Mouse (Mus musculus) small intestine, adult 2 months (tissue): ENCODE measurements around the gene Olfr1179. TPM values are rescaled to one million over a fixed set of nuclear protein-coding genes. Genes with fewer than 3 reads are reported as not detected.
"Not testable (repeated sequence)": the region's sequence is repeated elsewhere in the genome, so short reads cannot be mapped to it uniquely, and the experiment has no call there.

Source experiments
- H3K27ac ChIP-seq: fragments of 200-500 bp; 2 replicates; pipeline ENCODE4 v1.5.1; 2012; ENCODE audit warnings: low read depth, low read length, control low read depth, inconsistent platforms; ENCODE audit not compliant: insufficient read depth
- H3K27me3 ChIP-seq: fragments of 200-500 bp; 2 replicates; pipeline ENCODE4 v1.6.1; 2012; ENCODE audit warnings: mild to moderate bottlenecking, moderate library complexity, low read length, inconsistent platforms; ENCODE audit not compliant: control insufficient read depth, insufficient read depth
- H3K36me3 ChIP-seq: fragments of 200-500 bp; 2 replicates; pipeline ENCODE4 v1.6.1; 2012; ENCODE audit warnings: mild to moderate bottlenecking, low read length, control low read depth, inconsistent platforms; ENCODE audit not compliant: control insufficient read depth, insufficient read depth
- H3K4me1 ChIP-seq: fragments of 200-500 bp; 2 replicates; pipeline ENCODE4 v1.6.1; 2012; ENCODE audit warnings: low read length, inconsistent platforms, mixed read lengths; ENCODE audit not compliant: control insufficient read depth, insufficient read depth, insufficient read length
- H3K4me3 ChIP-seq: fragments of 200-500 bp; 2 replicates; pipeline ENCODE4 v1.5.1; 2012; ENCODE audit warnings: low read depth, mild to moderate bottlenecking, control low read depth, inconsistent platforms, low read length, moderate library complexity
- CTCF ChIP-seq: fragments of 200-500 bp; IDR thresholded peaks from 2 replicates; pipeline ENCODE4 v1.5.1; 2012; ENCODE audit warnings: low read depth, mild to moderate bottlenecking, control low read depth, inconsistent platforms, low read length, moderate library complexity, mixed read lengths; ENCODE audit not compliant: insufficient replicate concordance, insufficient read length; ENCODE audit errors: extremely low read depth
- POLR2A ChIP-seq: fragments of 200-500 bp; IDR thresholded peaks from 2 replicates; pipeline ENCODE4 v1.6.1; 2012; ENCODE audit warnings: low read depth, mild to moderate bottlenecking, control low read depth, inconsistent platforms, low read length, moderate library complexity
- WGBS: fragments of 180-500 bp; shearing (Covaris S2); methylation state at CpG from one replicate; pipeline ENCODE4 v1.1.7; 2018; 5-methylcytosine and 5-hydroxymethylcytosine counted together
- polyA plus RNA-seq: library from polyadenylated mRNA; depleted of rRNA; stranded (reverse); fragments of >200 nt; gene quantifications from 2 replicates; pipeline ENCODE4 v1.2.3, GENCODE M21; 2012; rRNA removed

Olfr1179 gene
- not detected in 2 replicates for polyA plus RNA-seq

- WGBS: 74% methylated on average over 3 of the region's 3 CpGs
- H3K4me3 ChIP-seq: no peak within 1 kb of the TSS
- H3K27me3 ChIP-seq: no peaks in the 10 kb centered on the region
- no peak for TF ChIP-seq POLR2A
- no peaks in the 10 kb centered on the region for H3K4me1 ChIP-seq
- no peaks in the 10 kb centered on the region for H3K36me3 ChIP-seq
- H3K27ac ChIP-seq: no peak within 1 kb of the TSS
Measured at GRCm38 (mm10) chr2:88406353-88406752, at the start of gene Olfr1179. TSS of gene Olfr1179 (minus strand) at chr2:88406453.

GRCm38 (mm10) chr2:88454567-88454966, 48.3 kb upstream of the Olfr1179 start, which contains the start of gene Olfr1183:
TSS of gene Olfr1183 (plus strand) at chr2:88454867.
- 81% methylated on average over 1 of the region's 1 CpGs for WGBS
- H3K27ac ChIP-seq, H3K4me1 ChIP-seq, H3K4me3 ChIP-seq, H3K27me3 ChIP-seq, H3K36me3 ChIP-seq: not testable (repeated sequence)

DNA sequence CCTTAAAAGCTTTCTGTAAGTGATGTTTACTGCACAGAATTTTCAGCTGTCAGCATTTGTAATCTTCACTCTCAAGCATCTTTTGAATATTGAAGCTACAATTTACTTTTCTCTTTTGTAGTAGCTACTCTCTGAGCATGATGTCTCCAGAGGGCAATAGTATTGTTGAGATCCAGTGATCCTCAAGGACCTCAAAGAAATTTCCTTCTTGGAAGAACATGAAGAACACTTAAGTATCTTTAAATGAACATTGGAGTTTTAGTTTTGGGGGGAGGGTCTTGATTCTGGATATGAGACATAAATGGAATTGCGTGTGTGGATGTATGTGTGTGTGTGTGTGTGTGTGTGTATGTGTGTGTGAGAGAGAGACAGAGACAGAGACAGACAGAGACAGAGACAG, 42.8 kb upstream of the Olfr1179 start, which contains the start of gene Gm13757:
TSS of gene Gm13757 (minus strand) at position 101 of the 400 bp plus-strand sequence.
- TF ChIP-seq POLR2A (no peak), CTCF (no peak)
- no peak within 1 kb of the TSS for H3K27ac ChIP-seq
- H3K4me3 ChIP-seq: no peak within 1 kb of the TSS
- 89% methylated on average over 1 of the region's 1 CpGs for WGBS
- no peaks in the 10 kb centered on the region for H3K36me3 ChIP-seq
- H3K4me1 ChIP-seq: no peaks in the 10 kb centered on the region
- no peaks in the 10 kb centered on the region for H3K27me3 ChIP-seq

GRCm38 (mm10) chr2:88426071-88426470, 19.8 kb upstream of the Olfr1179 start, which contains the start of gene Olfr1181:
TSS of gene Olfr1181 (minus strand) at chr2:88426171.
- H3K27ac ChIP-seq: no peak within 1 kb of the TSS
- H3K36me3 ChIP-seq: no peaks in the 10 kb centered on the region
- no peaks in the 10 kb centered on the region for H3K27me3 ChIP-seq
- H3K4me1 ChIP-seq: no peaks in the 10 kb centered on the region
- no peak within 1 kb of the TSS for H3K4me3 ChIP-seq
- no peak for TF ChIP-seq CTCF
- no peak for TF ChIP-seq POLR2A
- WGBS: 88% methylated on average over 1 of the region's 1 CpGs

- WGBS: 70% methylated on average over 2 of the region's 2 CpGs
Measured at GRCm38 (mm10) chr2:88419051-88419450, 12.8 kb upstream of the Olfr1179 start, which contains the start of gene Olfr1180. TSS of gene Olfr1180 (minus strand) at chr2:88419151.

DNA sequence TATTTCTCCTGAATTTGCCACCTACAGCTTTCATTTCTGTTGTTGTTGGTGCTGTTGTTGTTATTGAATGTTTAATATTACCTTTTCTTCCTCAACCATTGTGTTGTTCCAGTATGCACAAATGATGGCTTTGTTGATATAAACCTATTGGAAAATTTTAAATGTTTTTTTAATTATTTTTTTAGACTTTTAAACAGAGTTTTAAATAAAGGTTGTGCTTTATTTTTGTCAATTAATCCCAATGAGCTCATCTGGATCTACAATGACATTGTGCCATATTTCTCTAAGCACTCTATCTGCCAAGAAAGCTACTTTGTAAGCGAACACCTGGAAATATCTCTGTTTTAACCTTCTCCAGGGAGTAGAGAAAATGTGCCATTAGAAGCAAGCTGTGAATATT, 19.5 kb downstream of the Olfr1179 start, which contains the start of gene Olfr1178:
TSS of gene Olfr1178 (plus strand) at position 301 of the 400 bp plus-strand sequence.
- WGBS: 75% methylated on average over 1 of the region's 1 CpGs
- Histone ChIP-seq H3K27me3 (no peaks in the 10 kb centered on the region), H3K36me3 (no peaks in the 10 kb centered on the region), H3K27ac (no peak within 1 kb of the TSS), H3K4me1 (no peaks in the 10 kb centered on the region), H3K4me3 (no peak within 1 kb of the TSS)
- TF ChIP-seq POLR2A (no peak), CTCF (no peak)

More at GRCm38 (mm10) chr2:88419051-88419450, 12.8 kb upstream of the Olfr1179 start, which contains the start of gene Olfr1180:
- no peaks in the 10 kb centered on the region for H3K4me1 ChIP-seq
- TF ChIP-seq CTCF (no peak), POLR2A (no peak)
- no peak within 1 kb of the TSS for H3K4me3 ChIP-seq
- no peaks in the 10 kb centered on the region for H3K27me3 ChIP-seq
- no peaks in the 10 kb centered on the region for H3K36me3 ChIP-seq
- no peak within 1 kb of the TSS for H3K27ac ChIP-seq

GRCm38 (mm10) chr2:88356304-88356703, 49.9 kb downstream of the Olfr1179 start:
- Histone ChIP-seq H3K27me3 (no peaks in the 10 kb centered on the region), H3K36me3 (no peaks in the 10 kb centered on the region), H3K4me3 (no peak overlapping the region), H3K4me1 (no peaks in the 10 kb centered on the region), H3K27ac (no peak overlapping the region)
- no peak for TF ChIP-seq CTCF
- TF ChIP-seq POLR2A: no peak
- 2% methylated on average over 2 of the region's 2 CpGs for WGBS

Other genes with a start within 250 kb of the Olfr1179 start
- gene Olfr1168, start 224.6 kb downstream of the Olfr1179 start, polyA plus RNA-seq: not detected in 2 replicates
- gene Olfr1170, start 178.1 kb downstream of the Olfr1179 start, polyA plus RNA-seq: not detected in 2 replicates
- not detected in 2 replicates for gene Olfr1173, start 126.6 kb downstream of the Olfr1179 start, polyA plus RNA-seq
- not detected in 2 replicates for gene Olfr1174-ps, start 91.3 kb downstream of the Olfr1179 start, polyA plus RNA-seq
- not detected in 2 replicates for gene Olfr1175-ps, start 79.2 kb downstream of the Olfr1179 start, polyA plus RNA-seq
- gene Olfr1176, start 69.7 kb downstream of the Olfr1179 start, polyA plus RNA-seq: not detected in 2 replicates
- gene Olfr1177-ps, start 60.0 kb downstream of the Olfr1179 start, polyA plus RNA-seq: not detected in 2 replicates
- gene Olfr1178, start 19.4 kb downstream of the Olfr1179 start, polyA plus RNA-seq: not detected in 2 replicates
- gene Olfr1180, start 12.7 kb upstream of the Olfr1179 start, polyA plus RNA-seq: not detected in 2 replicates
- gene Olfr1181, start 19.7 kb upstream of the Olfr1179 start, polyA plus RNA-seq: not detected in 2 replicates
- not detected in 2 replicates for gene Gm13757, start 42.7 kb upstream of the Olfr1179 start, polyA plus RNA-seq
- gene Olfr1183, start 48.4 kb upstream of the Olfr1179 start, polyA plus RNA-seq: not detected in 2 replicates
- not detected in 2 replicates for gene Olfr1184, start 77.1 kb upstream of the Olfr1179 start, polyA plus RNA-seq
- not detected in 2 replicates for gene Olfr1185-ps1, start 86.9 kb upstream of the Olfr1179 start, polyA plus RNA-seq
- gene Olfr1186, start 112.1 kb upstream of the Olfr1179 start, polyA plus RNA-seq: not detected in 2 replicates
- not detected in 2 replicates for gene Olfr1188, start 150.5 kb upstream of the Olfr1179 start, polyA plus RNA-seq
- gene Olfr1189, start 180.0 kb upstream of the Olfr1179 start, polyA plus RNA-seq: not detected in 2 replicates
- not detected in 2 replicates for gene Olfr1191-ps1, start 234.1 kb upstream of the Olfr1179 start, polyA plus RNA-seq
- not detected in 2 replicates for gene Olfr1192-ps1, start 242.1 kb upstream of the Olfr1179 start, polyA plus RNA-seq